Mouse (Mus musculus) embryonic facial prominence, embryonic 12.5 days (tissue): Measurements from ENCODE around the gene Gm28230. TPM values are rescaled to one million over a fixed set of nuclear protein-coding genes. Genes with fewer than 3 reads are reported as not detected.

Source experiments
- ATAC-seq: fragments of 200-750 bp; cut with Nextera tagmentation; 2 replicates; pipeline ENCODE4 v1.8.0; 2017; ENCODE audit not compliant: insufficient number of reproducible peaks, insufficient read depth, low FRiP score, low TSS enrichment
- H3K27ac ChIP-seq: fragments of 300-500 bp; sonication (generic); 2 replicates; pipeline ENCODE4 v1.5.1; 2016; ENCODE audit warnings: mild to moderate bottlenecking
- H3K27me3 ChIP-seq: fragments of 300-500 bp; sonication (generic); 2 replicates; pipeline ENCODE4 v1.6.1; 2016; ENCODE audit warnings: mild to moderate bottlenecking, moderate library complexity
- H3K36me3 ChIP-seq: fragments of 300-500 bp; sonication (generic); 2 replicates; pipeline ENCODE4 v1.6.1; 2016; ENCODE audit warnings: mild to moderate bottlenecking
- H3K4me1 ChIP-seq: fragments of 300-500 bp; sonication (generic); 2 replicates; pipeline ENCODE4 v1.6.1; 2016
- H3K4me2 ChIP-seq: fragments of 300-500 bp; sonication (generic); replicated peaks from 2 replicates; pipeline ENCODE4 v1.6.1; 2016; ENCODE audit warnings: mild to moderate bottlenecking, moderate library complexity
- H3K4me3 ChIP-seq: fragments of 300-500 bp; sonication (generic); 2 replicates; pipeline ENCODE4 v1.5.1; 2016; ENCODE audit warnings: mild to moderate bottlenecking
- H3K9ac ChIP-seq: fragments of 300-500 bp; sonication (generic); 2 replicates; pipeline ENCODE4 v1.6.1; 2016; ENCODE audit warnings: mild to moderate bottlenecking, moderate library complexity
- H3K9me3 ChIP-seq: fragments of 300-500 bp; sonication (generic); 2 replicates; pipeline ENCODE4 v1.6.1; 2016; ENCODE audit warnings: mild to moderate bottlenecking, moderate library complexity
- WGBS: fragments of 180-500 bp; shearing (Covaris S2); methylation state at CpG from one replicate; pipeline ENCODE4 v1.1.7; 2016; 5-methylcytosine and 5-hydroxymethylcytosine counted together
- polyA plus RNA-seq: library from polyadenylated mRNA; unstranded; fragments of >200 nt; fragmentation: Nextera tagmentation; extraction: Ambion mirVana; gene quantifications from 2 replicates; pipeline ENCODE4 v1.2.1, GENCODE M21; 2016

Gm28230 gene
- polyA plus RNA-seq, 1 experiment from 2014 or later, result not detected

DNA sequence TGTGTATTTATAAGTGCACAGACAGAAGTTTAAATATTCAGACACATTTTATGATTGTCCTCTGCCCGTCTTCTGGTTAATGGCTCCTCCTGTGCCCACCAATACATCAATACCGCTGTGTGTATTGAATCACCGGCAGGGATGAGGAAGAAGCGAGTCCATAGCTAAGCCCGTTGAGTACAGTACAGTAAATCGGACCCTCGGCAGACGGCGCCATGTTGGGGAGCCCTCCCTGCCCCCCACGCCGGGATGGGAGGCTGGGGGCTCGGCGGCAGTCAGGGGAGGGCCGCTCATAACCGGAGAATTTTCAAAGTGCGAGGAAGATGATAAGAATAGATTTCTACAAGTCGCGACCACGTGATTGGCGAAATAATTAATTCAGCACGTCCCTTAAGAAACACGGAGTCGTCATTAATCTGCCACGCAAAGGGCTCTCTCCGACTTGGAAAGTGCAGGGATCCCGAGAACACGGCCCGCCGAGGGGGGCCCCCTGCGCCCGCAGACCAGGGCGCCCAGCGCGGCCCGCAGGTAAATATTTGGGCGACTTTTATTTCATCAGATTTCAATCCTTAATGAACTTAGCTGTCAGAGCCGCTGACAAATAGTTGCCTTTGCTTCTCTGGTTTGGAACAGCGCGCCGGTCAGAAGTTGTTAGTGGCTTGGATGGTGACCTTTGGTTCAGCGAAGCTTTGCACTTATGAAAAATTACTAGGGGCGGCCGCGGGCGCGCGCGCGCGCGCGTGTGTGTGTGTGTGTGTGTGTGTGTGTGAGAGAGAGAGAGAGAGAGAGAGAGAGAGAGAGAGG is 6.2 kb downstream of the Gm28230 start:
- H3K36me3 ChIP-seq, result no peaks in the 10 kb centered on the region
- H3K9me3 ChIP-seq, result no peaks in the 10 kb centered on the region
- H3K9ac ChIP-seq, result no peak overlapping the region
- no peak overlapping the region for H3K4me2 ChIP-seq
- peaks cover 93% of the 10 kb centered on the region for H3K27me3 ChIP-seq
- ATAC-seq, result no peak
- no peak overlapping the region for H3K27ac ChIP-seq
- no peaks in the 10 kb centered on the region for H3K4me1 ChIP-seq
- under 1% methylated on average over 52 of the region's 52 CpGs for WGBS
- H3K4me3 ChIP-seq, result no peak overlapping the region

DNA sequence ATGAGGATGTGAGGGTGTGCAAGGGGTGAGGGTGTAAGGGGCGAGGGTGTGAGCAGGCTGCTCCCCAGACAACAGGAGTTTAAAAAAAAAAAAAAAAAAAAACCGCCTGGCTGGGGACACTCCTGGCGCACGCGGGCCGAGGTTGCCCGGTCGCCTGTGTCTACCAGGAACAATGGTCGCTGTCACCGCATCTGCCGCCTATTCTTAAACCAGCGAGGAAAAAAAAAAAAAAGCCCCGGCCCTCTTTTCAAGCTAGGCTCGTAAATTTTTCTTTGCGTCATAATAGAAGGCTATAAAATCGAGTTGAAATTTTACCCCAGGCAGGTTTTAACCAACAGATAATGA is 6.8 kb downstream of the Gm28230 start:
- H3K27ac ChIP-seq, result no peak overlapping the region
- H3K27me3 ChIP-seq, result peaks cover 93% of the 10 kb centered on the region
- 0% methylated on average over 14 of the region's 16 CpGs for WGBS
- H3K36me3 ChIP-seq, result no peaks in the 10 kb centered on the region
- H3K4me2 ChIP-seq, result no peak overlapping the region
- no peaks in the 10 kb centered on the region for H3K4me1 ChIP-seq
- no peak for ATAC-seq
- H3K9ac ChIP-seq, result no peak overlapping the region
- no peaks in the 10 kb centered on the region for H3K9me3 ChIP-seq
- H3K4me3 ChIP-seq, result no peak overlapping the region

DNA sequence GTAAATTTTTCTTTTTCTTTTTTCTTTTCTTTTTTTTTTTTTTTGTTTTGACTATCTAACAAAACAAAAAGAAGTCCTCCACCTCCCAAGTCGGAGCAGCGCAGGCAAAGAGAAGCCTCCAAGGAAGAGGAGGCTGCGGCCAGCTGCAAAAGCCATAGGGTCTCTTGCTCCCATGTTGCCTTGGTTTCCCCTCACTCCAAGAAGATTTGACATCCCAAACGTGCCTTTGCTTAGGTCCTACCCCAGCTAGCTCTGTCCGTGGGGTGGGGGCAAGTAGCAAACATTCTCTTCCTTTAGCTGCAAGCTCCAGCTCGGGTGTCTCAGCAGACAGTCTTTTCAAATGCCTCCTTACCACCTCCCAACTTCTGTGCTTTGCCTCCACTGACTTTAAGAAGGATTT is 7.2 kb downstream of the Gm28230 start:
- 1% methylated on average over 6 of the region's 6 CpGs for WGBS
- Histone ChIP-seq H3K4me2 (no peak overlapping the region), H3K4me3 (no peak overlapping the region), H3K4me1 (no peaks in the 10 kb centered on the region), H3K9me3 (no peaks in the 10 kb centered on the region), H3K36me3 (no peaks in the 10 kb centered on the region), H3K27me3 (peaks cover 93% of the 10 kb centered on the region), H3K9ac (no peak overlapping the region), H3K27ac (no peak overlapping the region)
- ATAC-seq, result no peak

DNA sequence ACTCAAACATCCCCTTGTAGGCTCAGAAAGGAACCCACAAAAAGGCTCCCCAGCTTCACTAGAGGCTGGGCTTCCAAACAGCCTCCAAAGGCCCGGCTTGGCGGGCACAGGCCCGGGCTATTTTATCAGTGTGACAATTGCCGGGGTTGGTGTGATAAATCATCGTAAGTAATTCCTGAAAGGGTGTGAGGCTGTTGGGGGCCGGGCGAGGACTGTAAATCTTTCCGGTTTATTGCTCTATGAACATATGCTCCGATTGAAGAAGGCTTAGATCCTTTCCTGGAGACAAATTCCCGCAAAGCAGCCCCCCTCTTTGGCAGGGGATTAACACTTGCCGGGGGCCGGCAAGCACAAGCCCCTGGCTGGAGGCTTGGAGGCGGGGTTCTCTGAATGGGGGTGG is 7.9 kb downstream of the Gm28230 start:
- Histone ChIP-seq H3K27me3 (peaks cover 95% of the 10 kb centered on the region), H3K4me1 (no peaks in the 10 kb centered on the region), H3K27ac (no peak overlapping the region), H3K36me3 (no peaks in the 10 kb centered on the region), H3K9me3 (no peaks in the 10 kb centered on the region), H3K4me2 (no peak overlapping the region), H3K4me3 (no peak overlapping the region), H3K9ac (no peak overlapping the region)
- no peak for ATAC-seq
- 3% methylated on average over 13 of the region's 13 CpGs for WGBS

DNA sequence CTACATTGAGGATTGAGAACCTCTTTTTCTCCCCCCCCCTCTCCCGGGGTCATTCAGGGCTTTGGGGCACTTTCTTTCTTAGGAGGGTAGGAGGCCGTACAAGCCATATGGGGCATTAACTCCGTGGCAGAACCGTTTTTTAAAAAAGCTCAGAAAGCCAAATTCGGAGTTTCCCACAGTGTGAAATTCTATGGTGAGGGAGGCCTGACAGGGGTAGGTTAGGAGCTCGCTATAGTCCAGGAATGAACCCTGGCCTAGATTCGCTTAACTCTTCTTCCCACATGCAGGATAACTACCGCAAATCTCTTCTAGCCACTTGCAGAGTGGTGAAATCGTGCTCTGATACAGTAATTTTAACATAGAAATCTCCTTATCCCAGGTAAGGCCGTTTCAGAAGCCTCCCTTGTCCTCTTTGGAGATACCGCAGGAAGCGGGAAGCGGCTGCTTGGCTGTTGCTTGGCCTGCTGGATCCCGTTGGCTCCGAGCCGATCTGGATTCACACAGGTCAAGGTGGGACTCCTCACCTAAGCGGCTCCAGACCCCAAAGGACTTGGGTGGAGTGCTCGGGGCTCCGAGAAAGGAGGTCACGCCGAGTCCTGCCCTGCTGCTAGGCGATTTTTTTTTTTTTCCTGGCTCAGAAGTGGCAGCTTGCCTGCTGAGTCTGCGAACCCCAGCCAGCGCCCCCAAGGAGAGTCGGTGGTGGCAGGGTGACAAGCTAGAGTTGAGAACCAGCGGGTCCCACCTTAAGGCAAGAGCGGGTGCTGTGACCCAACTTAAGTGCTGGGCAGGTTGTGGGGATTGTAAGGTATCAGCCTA is 8.7 kb downstream of the Gm28230 start:
- Histone ChIP-seq H3K9ac (no peak overlapping the region), H3K4me3 (no peak overlapping the region; the same call in 1 of the 2 replicates), H3K27ac (no peak overlapping the region), H3K27me3 (peaks cover 96% of the 10 kb centered on the region), H3K36me3 (no peaks in the 10 kb centered on the region), H3K9me3 (no peaks in the 10 kb centered on the region), H3K4me1 (no peaks in the 10 kb centered on the region), H3K4me2 (no peak overlapping the region)
- WGBS, result 1% methylated on average over 27 of the region's 27 CpGs
- no peak for ATAC-seq

DNA sequence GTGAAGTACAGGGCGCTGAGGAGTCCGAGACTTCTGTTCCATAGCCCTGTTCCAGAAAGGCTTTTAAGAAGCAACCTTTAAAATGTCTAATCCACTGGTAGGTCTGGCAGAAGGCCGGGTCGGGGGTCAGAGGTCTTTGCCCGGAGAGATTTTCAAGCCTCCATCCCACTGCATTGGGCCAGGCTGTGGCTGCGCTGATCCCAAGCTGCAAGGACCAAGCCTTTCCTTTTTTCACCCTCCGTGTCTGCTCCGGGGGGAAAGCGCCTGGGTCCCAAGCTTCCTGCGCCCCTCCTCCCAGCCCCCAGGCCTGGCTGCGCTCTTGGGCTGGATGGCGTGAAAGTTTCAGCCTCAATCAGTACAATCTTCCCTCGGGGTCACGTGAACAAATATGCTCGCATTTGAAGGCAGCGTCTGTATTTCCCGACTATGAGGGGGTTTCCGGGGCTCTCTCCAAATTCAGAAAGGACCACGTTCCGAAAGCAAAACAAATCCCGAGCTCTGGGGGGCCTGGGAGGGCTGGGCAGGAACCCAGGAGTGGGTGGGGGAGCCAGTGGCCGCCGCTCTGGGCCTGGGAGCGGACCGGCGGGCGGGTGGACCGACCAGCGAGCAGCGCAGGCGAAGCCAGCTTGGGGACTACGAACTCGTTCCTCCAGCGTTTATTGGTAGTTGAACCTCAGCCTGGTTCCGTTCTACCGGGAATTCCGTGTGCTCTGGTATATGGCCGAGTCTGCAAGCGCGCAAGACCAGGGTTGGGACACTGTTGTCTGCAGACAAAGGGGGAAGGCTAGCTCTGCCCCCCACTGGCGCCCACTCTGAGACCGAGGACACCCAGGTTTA is 9.5 kb downstream of the Gm28230 start:
- H3K9ac ChIP-seq, result no peak overlapping the region
- no peaks in the 10 kb centered on the region for H3K4me1 ChIP-seq
- no peak for ATAC-seq
- no peaks in the 10 kb centered on the region for H3K36me3 ChIP-seq
- WGBS, result under 1% methylated on average over 42 of the region's 42 CpGs
- peak overlapping the region; percentile 24 for H3K4me2 ChIP-seq
- peak overlapping the region; percentile 14 for H3K4me3 ChIP-seq
- no peak overlapping the region for H3K27ac ChIP-seq
- H3K27me3 ChIP-seq, result peaks cover 96% of the 10 kb centered on the region
- no peaks in the 10 kb centered on the region for H3K9me3 ChIP-seq

DNA sequence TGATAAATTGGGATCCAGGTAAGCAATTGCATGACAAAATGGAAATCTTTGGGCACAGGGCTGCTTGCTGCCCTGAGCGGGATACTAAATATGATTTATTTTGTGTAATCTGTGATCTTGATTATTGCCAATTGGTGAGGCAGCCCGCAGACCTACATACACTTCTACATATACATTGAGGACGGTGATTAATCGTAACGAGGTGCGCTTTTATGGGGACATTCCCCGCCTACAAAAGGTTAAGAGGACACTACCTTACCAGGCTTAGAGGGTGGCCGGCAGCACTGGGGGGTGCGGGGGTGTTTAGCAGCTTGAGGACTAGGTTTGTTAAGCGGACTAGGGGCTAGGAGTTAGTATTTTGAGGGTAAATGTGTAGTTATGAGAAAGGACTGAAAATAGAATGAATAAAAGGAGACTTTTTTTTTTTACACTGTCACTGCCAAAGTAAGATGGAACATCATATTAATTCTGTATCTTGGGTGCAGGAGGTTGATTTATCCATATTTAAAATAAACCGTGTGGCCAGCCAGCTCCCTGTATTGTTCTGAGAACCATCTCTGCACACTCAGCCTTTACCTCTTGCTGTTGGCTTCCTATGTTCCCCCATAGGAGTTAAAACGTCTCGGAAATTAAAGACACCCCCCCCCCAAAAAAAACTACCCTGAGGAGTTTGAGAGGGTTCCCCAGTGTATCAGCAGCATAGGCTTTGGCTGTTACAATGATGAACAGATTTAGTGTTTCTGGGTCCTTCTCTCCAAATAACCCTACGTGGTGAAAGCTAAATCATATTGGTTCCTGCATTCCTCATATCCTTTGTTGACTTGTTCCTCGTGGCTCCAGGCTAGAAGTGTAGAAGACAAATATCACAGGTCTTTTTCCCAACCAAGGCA is 10.4 kb downstream of the Gm28230 start:
- Histone ChIP-seq H3K9me3 (no peaks in the 10 kb centered on the region), H3K4me2 (no peak overlapping the region), H3K9ac (no peak overlapping the region), H3K36me3 (no peaks in the 10 kb centered on the region), H3K4me1 (no peaks in the 10 kb centered on the region), H3K4me3 (no peak overlapping the region), H3K27ac (no peak overlapping the region), H3K27me3 (peaks cover 96% of the 10 kb centered on the region)
- 2% methylated on average over 15 of the region's 15 CpGs for WGBS
- no peak for ATAC-seq

DNA sequence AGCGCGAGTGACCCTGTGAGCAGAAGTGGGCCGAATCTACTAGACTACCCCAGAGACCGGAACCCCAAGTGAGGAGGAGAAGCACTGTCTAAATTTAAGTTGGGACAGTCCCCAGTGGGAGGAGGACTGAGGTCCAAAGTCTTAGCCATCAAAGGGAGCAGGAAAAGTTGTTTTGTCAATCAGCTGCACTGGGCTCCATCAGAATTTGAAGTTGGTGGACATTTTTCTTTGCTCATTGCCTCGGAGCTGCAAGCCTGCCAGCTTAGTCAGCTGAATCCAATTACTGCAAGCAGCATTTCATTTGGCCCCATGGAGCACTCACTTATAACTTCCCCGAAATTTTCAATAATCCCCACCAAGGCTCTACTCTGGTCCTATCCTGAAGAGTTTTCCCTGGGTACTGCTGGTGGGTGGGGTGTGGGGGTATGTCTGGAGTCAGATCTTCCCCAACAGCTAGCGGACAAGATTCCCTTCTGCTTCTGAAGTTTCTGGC is 11.1 kb downstream of the Gm28230 start:
- Histone ChIP-seq H3K9ac (no peak overlapping the region), H3K4me3 (no peak overlapping the region), H3K27ac (no peak overlapping the region), H3K4me2 (no peak overlapping the region), H3K9me3 (no peaks in the 10 kb centered on the region), H3K4me1 (no peaks in the 10 kb centered on the region), H3K36me3 (no peaks in the 10 kb centered on the region), H3K27me3 (peaks cover 96% of the 10 kb centered on the region)
- no peak for ATAC-seq
- 2% methylated on average over 7 of the region's 7 CpGs for WGBS

DNA sequence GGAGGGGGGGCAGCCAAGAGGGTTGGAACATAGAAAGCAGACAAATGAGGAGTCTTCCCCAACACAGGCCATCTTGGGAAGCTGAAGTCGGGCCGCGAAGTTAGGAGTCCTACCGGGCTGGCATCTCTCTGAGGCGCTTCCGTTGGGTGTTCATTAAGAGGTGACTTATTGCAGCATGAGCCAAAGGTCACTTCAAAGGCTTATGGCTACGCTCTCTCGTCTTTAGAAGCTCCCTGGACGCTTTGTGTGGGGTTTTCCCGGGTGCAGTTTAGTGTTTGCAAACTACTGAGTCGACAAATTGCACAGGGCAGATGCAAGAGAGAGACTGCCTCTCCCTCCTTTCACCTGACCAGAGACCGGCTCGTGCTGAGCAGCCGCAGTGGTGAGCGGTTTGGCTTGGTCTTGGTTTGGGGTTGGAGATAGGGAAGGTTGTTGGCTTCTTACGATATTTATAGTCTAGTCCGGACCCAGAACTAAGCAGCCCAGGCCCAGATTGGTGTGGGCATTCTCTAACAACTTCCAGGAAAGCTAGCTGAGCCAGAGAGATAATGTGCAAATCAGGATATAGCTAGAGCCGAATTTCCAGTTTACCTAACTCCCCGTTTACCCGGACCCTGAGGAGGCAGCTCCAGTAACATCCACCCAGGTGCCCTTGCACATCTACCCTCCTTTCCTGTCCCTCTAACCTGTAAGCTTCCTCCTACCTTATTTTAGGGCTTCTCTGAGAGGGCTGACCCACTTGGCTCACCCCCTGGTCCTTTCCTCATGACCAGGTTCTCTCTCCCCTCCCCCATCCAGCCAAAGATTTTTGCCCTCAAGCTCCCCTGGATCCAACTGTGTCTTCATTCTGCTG is 12.3 kb downstream of the Gm28230 start:
- Histone ChIP-seq H3K36me3 (no peaks in the 10 kb centered on the region), H3K4me2 (no peak overlapping the region), H3K9me3 (no peaks in the 10 kb centered on the region), H3K27me3 (peaks cover 98% of the 10 kb centered on the region), H3K4me3 (no peak overlapping the region), H3K4me1 (no peaks in the 10 kb centered on the region), H3K9ac (no peak overlapping the region), H3K27ac (no peak overlapping the region)
- under 1% methylated on average over 20 of the region's 20 CpGs for WGBS
- no peak for ATAC-seq

DNA sequence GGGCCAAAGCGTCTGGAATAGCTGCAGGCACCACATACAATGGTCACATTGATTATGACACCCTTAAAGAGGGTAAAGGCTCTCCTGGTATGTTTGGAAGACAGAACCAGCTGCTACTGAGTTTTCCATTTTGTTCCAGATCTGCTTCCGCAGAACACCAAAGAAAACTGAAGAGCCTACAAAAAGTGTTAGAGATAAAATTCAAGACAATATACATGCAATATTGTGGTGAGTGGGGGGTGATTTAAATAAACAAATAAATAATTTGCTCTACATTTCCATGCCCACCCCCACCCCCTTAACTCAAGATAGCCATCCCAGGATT is 12.9 kb downstream of the Gm28230 start:
- Histone ChIP-seq H3K4me1 (no peaks in the 10 kb centered on the region), H3K9ac (no peak overlapping the region), H3K4me3 (no peak overlapping the region), H3K27me3 (peaks cover 98% of the 10 kb centered on the region), H3K4me2 (no peak overlapping the region), H3K27ac (no peak overlapping the region), H3K9me3 (no peaks in the 10 kb centered on the region), H3K36me3 (no peaks in the 10 kb centered on the region)
- no peak for ATAC-seq
- 2% methylated on average over 2 of the region's 2 CpGs for WGBS
